ENCODE assay signal across 23 mouse cellular contexts in genomic region chr7:140094954-140095353, GRCm38 (mm10). TPM values are rescaled to one million over a fixed set of nuclear protein-coding genes. Genes with fewer than 3 reads are reported as not detected.
DNase-seq lines count a peak whose midpoint lies in the region; ATAC-seq and TF ChIP-seq lines count a peak whose summit lies in the region.
"Had no signal": no experiment of that assay in that cellular context is flagged by ENCODE, and none has a peak within 500 bp of the region (broad histone marks: within the 10 kb centered on the region; RNA-seq: fewer than 3 reads in every experiment).

No protein-coding gene starts in this region.

- no peaks in the 10 kb centered on the region for H3K27me3 ChIP-seq in heart, embryonic 16.5 days (ENCODE audit: control insufficient read depth, insufficient read depth, low read length)
- no peaks in the 10 kb centered on the region for H3K27me3 ChIP-seq in liver, postnatal 0 days (ENCODE audit: insufficient read depth, low read length)
- H3K27me3 ChIP-seq in intestine, embryonic 16.5 days (replicated peaks; ENCODE audit: control insufficient read depth, insufficient read depth, low read length), result no peaks in the 10 kb centered on the region
- no peaks in the 10 kb centered on the region for H3K27me3 ChIP-seq in small intestine, adult 2 months (ENCODE audit: control insufficient read depth, insufficient read depth, low read length)
- no peaks in the 10 kb centered on the region for H3K27me3 ChIP-seq in hindbrain, embryonic 14.5 days (ENCODE audit: control insufficient read depth, insufficient read depth, low read length)
- H3K27me3 ChIP-seq: liver, embryonic 15.5 days; neural tube, embryonic 12.5 days had no signal

- peak overlapping the region; percentile 22; the same call in 1 of the 2 replicates for H3K9ac ChIP-seq in heart, embryonic 16.5 days (ENCODE audit: low read length)
- no peak overlapping the region; the same call in 1 of the 2 replicates for H3K9ac ChIP-seq in liver, postnatal 0 days (replicated peaks)
- peak overlapping the region; percentile 48 for H3K9ac ChIP-seq in intestine, embryonic 16.5 days (ENCODE audit: low read depth, low read length)
- H3K9ac ChIP-seq in hindbrain, embryonic 14.5 days, result no peak overlapping the region
- H3K9ac ChIP-seq: forebrain, postnatal 0 days; liver, embryonic 15.5 days; neural tube, embryonic 12.5 days had no signal

- no peak for DNase-seq in heart, postnatal 10 days
- DNase-seq in liver, postnatal 0 days, result no peak
- DNase-seq in liver, result no peak
- no peak for DNase-seq in thymus, postnatal 4 days
- DNase-seq in hindbrain, embryonic 14.5 days (ENCODE audit: low spot score), result no peak
- DNase-seq: adrenal gland, postnatal 10 days; cerebellum, adult 11-12 months; cerebellum, postnatal 36 days; forebrain, postnatal 0 days; thymus, postnatal 36 days had no signal

- intact Hi-C loops in heart, postnatal 10 days (cut with DNase I), result no loop called here

- peaks cover 2% of the 10 kb centered on the region for H3K36me3 ChIP-seq in heart, embryonic 16.5 days (ENCODE audit: control insufficient read depth, insufficient read depth)
- peaks cover 5% of the 10 kb centered on the region; the same call in 1 of the 2 replicates for H3K36me3 ChIP-seq in liver, postnatal 0 days (replicated peaks; ENCODE audit: insufficient read depth, low read length)
- no peaks in the 10 kb centered on the region for H3K36me3 ChIP-seq in intestine, embryonic 16.5 days (ENCODE audit: control insufficient read depth, insufficient read depth, low read length)
- H3K36me3 ChIP-seq in small intestine, adult 2 months (ENCODE audit: control insufficient read depth, insufficient read depth, low read length), result peaks cover 27% of the 10 kb centered on the region
- no peaks in the 10 kb centered on the region for H3K36me3 ChIP-seq in hindbrain, embryonic 14.5 days (replicated peaks; ENCODE audit: control insufficient read depth, insufficient read depth)
- H3K36me3 ChIP-seq: liver, embryonic 15.5 days; neural tube, embryonic 12.5 days had no signal

- H3K9me3 ChIP-seq in heart, embryonic 16.5 days (replicated peaks; ENCODE audit: control insufficient read depth, low read length), result no peaks in the 10 kb centered on the region
- H3K9me3 ChIP-seq in liver, postnatal 0 days (ENCODE audit: low read length), result no peaks in the 10 kb centered on the region
- H3K9me3 ChIP-seq in intestine, embryonic 16.5 days (ENCODE audit: control insufficient read depth, low read length), result no peaks in the 10 kb centered on the region
- no peaks in the 10 kb centered on the region for H3K9me3 ChIP-seq in hindbrain, embryonic 14.5 days (ENCODE audit: control insufficient read depth, low read length)
- H3K9me3 ChIP-seq: liver, embryonic 15.5 days; neural tube, embryonic 12.5 days had no signal

- no peak for TF ChIP-seq EP300 in liver, postnatal 0 days (IDR thresholded peaks at IDR 0.05; ENCODE audit: low read depth)

- TF ChIP-seq POLR2A in small intestine, adult 2 months (IDR thresholded peaks at IDR 0.05; ENCODE audit: low read depth, low read length), result 0 out of 2 replicates have a peak, but pooled peaks have one; percentile 15

- TF ChIP-seq CTCF in liver, postnatal 0 days (IDR thresholded peaks at IDR 0.05; ENCODE audit: low read depth), result no peak
- TF ChIP-seq CTCF in small intestine, adult 2 months (IDR thresholded peaks at IDR 0.05; ENCODE audit: extremely low read depth, insufficient read length, insufficient replicate concordance, low read depth, low read length), result no peak

- ATAC-seq in heart, embryonic 16.5 days (replicated peaks; ENCODE audit: extremely low read depth, insufficient read depth, low FRiP score), result no peak
- peak; percentile 40; the same call in 1 of the 2 replicates for ATAC-seq in liver, postnatal 0 days
- ATAC-seq in intestine, embryonic 16.5 days, result peak; percentile 43
- ATAC-seq in hindbrain, embryonic 14.5 days (ENCODE audit: low FRiP score), result no peak
- ATAC-seq: forebrain, postnatal 0 days had no signal

- H3K4me2 ChIP-seq in heart, embryonic 16.5 days (ENCODE audit: low read depth, low read length), result no peak overlapping the region; the same call in 1 of the 2 replicates
- no peak overlapping the region for H3K4me2 ChIP-seq in liver, postnatal 0 days (ENCODE audit: low read depth, low read length)
- H3K4me2 ChIP-seq in intestine, embryonic 16.5 days (ENCODE audit: low read depth, low read length), result peak overlapping the region; percentile 57
- H3K4me2 ChIP-seq in hindbrain, embryonic 14.5 days (replicated peaks), result no peak overlapping the region
- H3K4me2 ChIP-seq: liver, embryonic 15.5 days; neural tube, embryonic 12.5 days had no signal

- 32% methylated on average over 5 of the region's 5 CpGs for WGBS in heart, embryonic 16.5 days
- WGBS in liver, postnatal 0 days (ENCODE audit: insufficient replicate concordance), result 50% methylated on average over 5 of the region's 5 CpGs
- 33% methylated on average over 5 of the region's 5 CpGs for WGBS in intestine, embryonic 16.5 days
- WGBS in small intestine, adult 2 months, result 24% methylated on average over 5 of the region's 5 CpGs
- WGBS in hindbrain, embryonic 14.5 days, result 71% methylated on average over 5 of the region's 5 CpGs

- H3K27ac ChIP-seq in heart, embryonic 16.5 days (ENCODE audit: low read length), result no peak overlapping the region
- H3K27ac ChIP-seq in liver, postnatal 0 days (ENCODE audit: low read depth), result no peak overlapping the region
- H3K27ac ChIP-seq in intestine, embryonic 16.5 days (ENCODE audit: low read length), result peak overlapping the region; percentile 48
- H3K27ac ChIP-seq in small intestine, adult 2 months (ENCODE audit: insufficient read depth, low read depth, low read length), result peak overlapping the region; percentile 74
- no peak overlapping the region for H3K27ac ChIP-seq in hindbrain, embryonic 14.5 days
- H3K27ac ChIP-seq: left cerebral cortex, adult 2 months; liver, embryonic 15.5 days; neural tube, embryonic 12.5 days had no signal

- H3K4me1 ChIP-seq in heart, embryonic 16.5 days (ENCODE audit: control insufficient read depth, insufficient read depth, low read length), result peaks cover 10% of the 10 kb centered on the region
- peaks cover 7% of the 10 kb centered on the region for H3K4me1 ChIP-seq in liver, postnatal 0 days (ENCODE audit: insufficient read depth)
- H3K4me1 ChIP-seq in intestine, embryonic 16.5 days (ENCODE audit: control insufficient read depth, insufficient read depth, low read length), result peaks cover 14% of the 10 kb centered on the region
- peaks cover 25% of the 10 kb centered on the region for H3K4me1 ChIP-seq in small intestine, adult 2 months (ENCODE audit: control insufficient read depth, insufficient read depth, insufficient read length, low read length)
- no peaks in the 10 kb centered on the region for H3K4me1 ChIP-seq in hindbrain, embryonic 14.5 days (replicated peaks; ENCODE audit: control insufficient read depth, insufficient read depth, low read length)
- H3K4me1 ChIP-seq: liver, embryonic 15.5 days; neural tube, embryonic 12.5 days had no signal

- H3K4me3 ChIP-seq in heart, embryonic 16.5 days (ENCODE audit: low read length), result no peak overlapping the region
- no peak overlapping the region for H3K4me3 ChIP-seq in liver, postnatal 0 days (ENCODE audit: low read depth, low read length)
- H3K4me3 ChIP-seq in intestine, embryonic 16.5 days (ENCODE audit: low read length), result peak overlapping the region; percentile 46
- H3K4me3 ChIP-seq in small intestine, adult 2 months (ENCODE audit: low read depth, low read length), result peak overlapping the region; percentile 61
- H3K4me3 ChIP-seq in hindbrain, embryonic 14.5 days (replicated peaks; ENCODE audit: low read length), result no peak overlapping the region
- H3K4me3 ChIP-seq: left cerebral cortex, adult 2 months; liver, embryonic 15.5 days; neural tube, embryonic 12.5 days had no signal

RNA-seq across cellular contexts. Expression of gene Prap1, which starts 1.8 kb away (rescaled TPM):
- polyA plus RNA-seq in heart, embryonic 16.5 days (2015; fragmentation: Nextera tagmentation; extraction: Ambion mirVana), result 2.3 TPM in 1 of 2 replicates, not detected in the other
- not detected for total RNA-seq in heart, postnatal 10 days (2021)
- polyA plus RNA-seq in liver, postnatal 0 days (2015; fragmentation: Nextera tagmentation; extraction: Ambion mirVana), result not detected in 2 replicates
- 902 and 1,035 TPM in 2 replicates for polyA plus RNA-seq in intestine, embryonic 16.5 days (2015; fragmentation: Nextera tagmentation; extraction: Ambion mirVana)
- polyA plus RNA-seq in small intestine, adult 2 months (2012; rRNA removed), result 3,061 and 5,933 TPM in 2 replicates
- polyA plus RNA-seq in hindbrain, embryonic 14.5 days (2014; fragmentation: Nextera tagmentation; extraction: Ambion mirVana), result not detected in 2 replicates
- total RNA-seq: adrenal gland, postnatal 10 days; forebrain, postnatal 0 days; gastrocnemius, adult 18-20 months; hematopoietic stem cell, adult 5-6 weeks; left cerebral cortex, adult 2 months; megakaryocyte-erythroid progenitor cell, adult 5-6 weeks had no signal
- polyA plus RNA-seq: C2C12; forebrain, postnatal 0 days; gonadal fat pad, adult 2 months; limb, embryonic 11.5 days; neural tube, embryonic 12.5 days; spleen, adult 2 months had no signal

RNA-seq across cellular contexts. Expression of gene Fuom, which starts 7.3 kb away (rescaled TPM):
- 93.9 and 103 TPM in 2 replicates for polyA plus RNA-seq in heart, embryonic 16.5 days (2015; fragmentation: Nextera tagmentation; extraction: Ambion mirVana)
- 10 to 100 TPM; 90.7 to 93.7 TPM for total RNA-seq in heart, postnatal 10 days (2021)
- polyA plus RNA-seq in liver, postnatal 0 days (2015; fragmentation: Nextera tagmentation; extraction: Ambion mirVana), result 75.8 and 88.9 TPM in 2 replicates
- polyA plus RNA-seq in intestine, embryonic 16.5 days (2015; fragmentation: Nextera tagmentation; extraction: Ambion mirVana), result 68.2 and 70.7 TPM in 2 replicates
- polyA plus RNA-seq in small intestine, adult 2 months (2012; rRNA removed), result 76.8 and 111 TPM in 2 replicates
- 40.0 and 42.0 TPM in 2 replicates for polyA plus RNA-seq in hindbrain, embryonic 14.5 days (2014; fragmentation: Nextera tagmentation; extraction: Ambion mirVana)

RNA-seq across cellular contexts. Expression of gene Caly, which starts 12.6 kb away (rescaled TPM):
- polyA plus RNA-seq in heart, embryonic 16.5 days (2015; fragmentation: Nextera tagmentation; extraction: Ambion mirVana), result 0.47 and 0.66 TPM in 2 replicates
- total RNA-seq in heart, postnatal 10 days (2021), result under 1 TPM in 1 of 2 experiments, not detected in 1; 0.25 TPM
- 0.29 and 0.47 TPM in 2 replicates for polyA plus RNA-seq in liver, postnatal 0 days (2015; fragmentation: Nextera tagmentation; extraction: Ambion mirVana)
- 3.0 and 3.1 TPM in 2 replicates for polyA plus RNA-seq in intestine, embryonic 16.5 days (2015; fragmentation: Nextera tagmentation; extraction: Ambion mirVana)
- 1.0 and 1.4 TPM in 2 replicates for polyA plus RNA-seq in small intestine, adult 2 months (2012; rRNA removed)
- 257 and 303 TPM in 2 replicates for polyA plus RNA-seq in hindbrain, embryonic 14.5 days (2014; fragmentation: Nextera tagmentation; extraction: Ambion mirVana)
- total RNA-seq: hematopoietic stem cell, adult 5-6 weeks; megakaryocyte-erythroid progenitor cell, adult 5-6 weeks had no signal
- polyA plus RNA-seq: C2C12; liver, embryonic 15.5 days; spleen, adult 2 months had no signal

RNA-seq across cellular contexts. Expression of gene Paox, which starts 20.6 kb away (rescaled TPM):
- 9.5 and 12.9 TPM in 2 replicates for polyA plus RNA-seq in heart, embryonic 16.5 days (2015; fragmentation: Nextera tagmentation; extraction: Ambion mirVana)
- total RNA-seq in heart, postnatal 10 days (2021), result 1 to 10 TPM; 4.1 to 5.6 TPM
- 14.0 and 17.5 TPM in 2 replicates for polyA plus RNA-seq in liver, postnatal 0 days (2015; fragmentation: Nextera tagmentation; extraction: Ambion mirVana)
- 38.6 and 41.0 TPM in 2 replicates for polyA plus RNA-seq in intestine, embryonic 16.5 days (2015; fragmentation: Nextera tagmentation; extraction: Ambion mirVana)
- polyA plus RNA-seq in small intestine, adult 2 months (2012; rRNA removed), result 11.0 and 13.5 TPM in 2 replicates
- polyA plus RNA-seq in hindbrain, embryonic 14.5 days (2014; fragmentation: Nextera tagmentation; extraction: Ambion mirVana), result 9.2 and 10.7 TPM in 2 replicates

RNA-seq across cellular contexts. Expression of gene Echs1, which starts 21.3 kb away (rescaled TPM):
- 244 and 266 TPM in 2 replicates for polyA plus RNA-seq in heart, embryonic 16.5 days (2015; fragmentation: Nextera tagmentation; extraction: Ambion mirVana)
- 100 to 1,000 TPM; 240 to 272 TPM for total RNA-seq in heart, postnatal 10 days (2021)
- polyA plus RNA-seq in liver, postnatal 0 days (2015; fragmentation: Nextera tagmentation; extraction: Ambion mirVana), result 194 and 203 TPM in 2 replicates
- 216 and 217 TPM in 2 replicates for polyA plus RNA-seq in intestine, embryonic 16.5 days (2015; fragmentation: Nextera tagmentation; extraction: Ambion mirVana)
- polyA plus RNA-seq in small intestine, adult 2 months (2012; rRNA removed), result 47.4 and 48.1 TPM in 2 replicates
- polyA plus RNA-seq in hindbrain, embryonic 14.5 days (2014; fragmentation: Nextera tagmentation; extraction: Ambion mirVana), result 123 and 127 TPM in 2 replicates

Comparison
In these comparisons a context has a peak if more than half of its experiments do, and no peak if none do; other contexts are left out.
1. ATAC-seq: peak in liver, postnatal 0 days (single experiment) and intestine, embryonic 16.5 days (single experiment); none in heart, embryonic 16.5 days (single experiment) and hindbrain, embryonic 14.5 days (single experiment).
2. H3K27ac ChIP-seq: peak in intestine, embryonic 16.5 days (single experiment) and small intestine, adult 2 months (single experiment); none in heart, embryonic 16.5 days (single experiment), liver, postnatal 0 days (single experiment) and hindbrain, embryonic 14.5 days (single experiment).
3. H3K4me3 ChIP-seq: peak in intestine, embryonic 16.5 days (single experiment) and small intestine, adult 2 months (single experiment); none in heart, embryonic 16.5 days (single experiment), liver, postnatal 0 days (single experiment) and hindbrain, embryonic 14.5 days (single experiment).
4. H3K9ac ChIP-seq: peak in heart, embryonic 16.5 days (single experiment) and intestine, embryonic 16.5 days (single experiment); none in liver, postnatal 0 days (single experiment) and hindbrain, embryonic 14.5 days (single experiment).
5. RNA of gene Prap1, which starts 1.8 kb away (polyA plus RNA-seq): 3,061 to 5,933 TPM in small intestine, adult 2 months and 902 to 1,035 TPM in intestine, embryonic 16.5 days; 2.3 TPM in heart, embryonic 16.5 days, not detected in hindbrain, embryonic 14.5 days and not detected in liver, postnatal 0 days; every median in the first group is over 100 times any median in the second.
6. RNA of gene Caly, which starts 12.6 kb away (polyA plus RNA-seq): 257 to 303 TPM in hindbrain, embryonic 14.5 days; 3.0 to 3.1 TPM in intestine, embryonic 16.5 days, 1.0 to 1.4 TPM in small intestine, adult 2 months, 0.47 to 0.66 TPM in heart, embryonic 16.5 days and 0.29 to 0.47 TPM in liver, postnatal 0 days; every median in the first group is over 10 times any median in the second.